Mouse (Mus musculus): ENCODE data around the gene Scrg1.

Scrg1 gene

DNA sequence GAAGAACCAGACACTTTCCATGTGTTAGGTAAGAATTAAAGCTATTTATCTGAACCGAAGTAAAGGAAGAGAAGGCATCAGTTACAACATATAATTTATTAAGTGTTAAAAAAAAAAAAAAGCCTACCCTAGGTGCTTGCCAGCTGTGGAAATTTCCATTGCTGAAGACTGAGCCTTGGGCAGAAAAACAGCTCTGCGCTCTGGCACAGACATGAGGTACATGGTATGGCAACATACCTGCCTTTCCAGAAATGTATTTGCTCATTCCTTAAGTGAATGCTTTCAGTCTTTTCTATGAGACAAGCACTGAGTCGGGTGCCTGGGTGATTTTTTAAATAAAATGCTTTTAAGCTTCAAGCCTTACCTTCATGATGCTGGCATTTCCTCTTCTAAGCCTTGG is 2.2 kb downstream of the Scrg1 start:
- DNase-seq = no peak

DNA sequence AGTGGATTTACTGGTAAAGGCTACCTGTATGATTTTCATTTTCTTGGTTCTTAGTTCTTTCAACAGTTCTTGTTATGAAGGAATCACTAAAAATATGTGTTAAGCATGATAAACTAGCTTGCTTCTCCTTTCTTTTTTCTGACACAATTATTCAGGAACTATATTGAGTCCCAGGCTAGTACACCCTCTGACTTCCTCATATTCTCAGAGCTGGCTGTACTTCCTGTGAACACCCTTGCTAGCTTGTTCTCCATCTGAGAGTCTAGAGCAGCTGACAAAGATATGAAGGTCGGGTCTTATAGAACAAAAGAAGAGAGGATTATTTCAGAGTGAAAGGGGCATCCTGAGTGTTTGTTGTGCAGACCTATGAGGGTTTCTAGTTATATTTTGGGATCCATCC is 7.1 kb downstream of the Scrg1 start:
- DNase-seq = no peak

DNA sequence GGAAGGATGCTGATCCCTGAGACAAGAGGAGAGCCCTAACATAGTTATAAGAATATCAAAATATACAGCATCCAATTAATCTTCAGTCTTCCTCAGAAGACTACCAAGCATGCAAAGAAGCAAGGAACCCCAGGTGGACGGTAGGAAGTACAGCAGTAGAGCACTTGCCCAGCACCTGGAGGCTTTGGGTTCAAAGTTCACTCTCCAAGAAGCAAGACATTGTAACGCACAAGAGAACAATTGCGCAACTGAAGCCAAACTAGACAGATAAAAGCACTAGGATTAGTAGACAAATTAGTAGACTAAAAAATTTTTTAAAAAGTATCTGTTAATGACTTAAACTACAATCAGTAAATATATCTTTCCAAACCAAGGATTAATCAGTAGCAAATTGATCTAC is 8.0 kb downstream of the Scrg1 start:
- no peak for DNase-seq

DNA sequence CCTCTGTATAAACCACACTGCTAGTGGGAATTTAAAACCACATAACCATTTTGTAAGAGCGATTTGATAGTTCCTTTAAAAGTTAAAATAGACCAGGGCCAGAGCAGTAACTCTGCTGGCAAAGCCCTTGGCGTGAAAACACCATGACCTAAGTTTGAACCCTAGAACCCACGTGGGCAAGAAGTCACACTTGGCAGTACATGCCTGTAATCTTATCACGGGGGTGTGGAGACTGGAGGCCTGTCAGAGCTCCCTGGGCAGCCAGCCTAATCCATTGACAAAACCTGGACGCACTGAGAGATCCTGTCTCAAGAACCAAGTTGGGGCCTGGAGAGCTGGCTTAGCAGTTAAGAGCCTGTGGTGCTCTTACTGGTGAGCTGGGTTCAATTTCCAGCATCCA is 12.9 kb downstream of the Scrg1 start:
- peak; percentile 99 for DNase-seq

DNA sequence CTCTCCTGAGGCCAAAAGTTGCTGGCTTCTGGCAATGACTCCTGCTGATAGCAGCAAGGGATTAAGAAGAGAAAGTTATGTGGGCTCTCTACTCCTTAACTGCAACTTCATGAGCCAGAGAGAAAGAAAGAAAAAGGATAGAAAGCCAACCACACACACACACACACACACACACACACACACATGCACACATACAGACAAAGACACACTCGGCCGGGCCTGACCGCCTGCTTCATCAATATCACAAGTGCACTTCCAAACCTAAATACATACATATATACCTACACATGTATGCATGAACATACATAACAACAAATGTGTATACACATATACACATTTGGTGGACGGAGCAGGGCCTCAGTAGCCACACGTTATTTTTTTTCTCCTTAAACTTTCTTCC is 15.1 kb downstream of the Scrg1 start:
- DNase-seq = peak; percentile 59

DNA sequence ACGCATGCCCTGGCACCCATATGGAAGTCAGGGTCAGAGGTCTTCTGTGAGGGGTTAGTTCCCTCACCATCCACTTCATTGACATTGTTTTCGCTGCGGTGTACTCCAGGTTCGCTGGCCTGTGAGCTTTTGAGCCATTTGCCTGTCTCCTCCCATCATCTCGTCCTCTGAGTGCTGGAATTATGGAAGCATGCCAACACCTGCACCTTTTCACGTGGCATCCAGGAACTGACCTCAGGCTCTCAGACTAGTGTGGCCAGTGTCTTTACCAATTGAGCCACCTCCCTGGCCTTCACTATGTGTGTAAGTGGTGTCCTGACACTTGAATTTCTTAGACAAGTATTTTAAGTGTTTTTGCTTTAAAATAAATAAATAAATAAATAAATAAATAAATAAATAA is 18.0 kb downstream of the Scrg1 start:
- peak; percentile 84 for DNase-seq

DNA sequence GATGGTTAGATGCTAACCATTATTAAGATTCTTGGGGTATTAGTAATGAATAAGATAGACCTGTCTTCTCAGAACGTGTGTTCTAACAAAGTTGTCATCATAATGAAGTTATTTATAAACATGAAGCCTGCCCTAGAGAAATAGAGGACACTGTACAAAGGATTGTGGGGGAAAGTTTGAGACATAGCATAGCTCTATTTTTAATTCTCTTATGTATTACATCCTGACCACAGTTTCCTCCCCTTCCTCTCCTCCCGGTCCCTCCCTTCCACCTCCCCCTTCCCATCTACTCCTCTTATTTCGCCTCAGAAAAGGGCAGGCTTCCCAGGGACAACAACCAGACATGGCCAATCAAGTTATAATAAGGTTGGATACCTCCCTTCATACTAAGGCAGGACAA is 22.7 kb downstream of the Scrg1 start:
- DNase-seq = no peak

DNA sequence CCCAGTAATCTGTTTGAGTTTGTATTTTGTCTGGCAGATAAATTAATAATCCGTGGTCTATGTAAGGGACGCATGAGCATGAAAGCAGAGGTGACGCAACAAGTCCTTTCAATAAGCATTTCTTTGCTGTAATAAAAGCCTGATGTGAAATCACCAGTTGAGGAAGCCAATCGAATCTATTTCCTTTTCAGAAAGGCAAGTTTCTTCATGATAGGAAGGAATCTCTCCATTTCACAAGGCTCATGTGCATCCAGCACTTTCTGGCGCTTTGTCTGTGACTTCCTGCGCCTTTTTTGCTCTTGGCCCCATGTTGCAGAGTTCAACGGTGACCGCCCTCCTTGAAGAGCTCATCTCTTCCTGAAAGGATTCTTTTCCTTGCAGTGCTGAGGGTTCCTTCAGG is 24.0 kb downstream of the Scrg1 start:
- no peak for DNase-seq

DNA sequence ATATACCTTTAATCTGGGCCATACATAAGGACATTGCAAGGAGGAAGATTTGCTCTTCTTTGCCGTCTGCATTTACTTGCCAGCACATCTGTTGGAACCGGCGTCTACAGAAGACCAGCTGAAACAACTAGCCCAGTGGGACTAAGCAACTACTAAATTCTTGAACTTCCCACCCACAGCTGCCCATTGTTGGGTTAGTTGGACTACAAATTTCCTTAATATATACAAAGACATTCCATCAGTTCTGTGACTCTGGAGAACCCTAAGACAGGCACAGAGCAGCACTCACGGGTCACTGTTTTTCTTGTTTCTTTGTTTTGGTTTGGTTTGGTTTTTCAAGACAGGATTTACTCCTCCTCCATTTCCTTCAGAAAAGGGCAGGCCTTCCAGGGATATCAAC is 24.9 kb downstream of the Scrg1 start:
- no peak for DNase-seq

DNA sequence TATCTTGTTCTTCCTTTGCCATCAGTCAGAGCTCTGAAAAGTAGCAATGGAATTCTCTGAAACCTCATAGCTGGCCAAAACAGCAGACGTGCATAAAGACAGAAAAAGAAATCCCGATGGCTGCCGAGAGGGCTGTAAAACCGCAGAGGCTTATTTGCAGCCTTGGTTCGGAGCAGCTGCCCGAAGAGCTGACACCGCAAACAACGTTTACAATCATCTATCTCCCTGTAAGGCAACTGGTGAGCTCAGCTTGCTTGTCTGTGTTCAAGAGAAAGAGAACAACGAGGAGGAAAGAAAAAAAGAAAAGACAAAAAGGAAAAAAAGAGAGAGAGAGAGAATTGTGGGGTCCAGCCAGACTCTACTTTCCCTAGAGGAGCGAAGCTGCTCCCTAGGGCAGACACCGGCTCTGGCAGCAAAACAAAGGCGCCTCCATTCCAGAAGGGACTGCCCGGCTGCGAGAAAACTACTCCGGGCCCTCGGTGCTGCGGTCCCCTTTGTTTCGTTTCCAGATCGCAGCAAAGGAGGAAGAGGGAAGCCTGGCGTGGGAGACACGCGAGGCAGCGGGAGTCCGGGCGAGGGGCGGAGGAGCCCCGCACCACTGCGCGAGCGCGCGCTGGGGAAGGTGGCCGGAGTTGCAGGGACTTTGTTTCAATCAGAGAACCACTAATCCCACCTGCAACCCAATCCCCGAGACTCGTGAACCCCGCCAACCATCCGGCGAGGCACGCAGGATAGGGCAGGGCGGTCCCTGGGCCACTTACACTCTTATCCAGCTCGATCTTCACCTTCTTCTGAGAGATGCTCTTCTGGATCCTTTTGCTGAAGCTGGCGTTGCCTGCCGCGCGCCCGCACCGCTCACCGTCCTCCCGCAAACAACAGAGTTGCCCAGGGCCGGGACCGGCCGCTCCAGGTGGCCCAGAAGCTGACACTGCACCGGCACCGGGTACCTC is 31.0 kb downstream of the Scrg1 start:
- peak; percentile 97 for DNase-seq

DNA sequence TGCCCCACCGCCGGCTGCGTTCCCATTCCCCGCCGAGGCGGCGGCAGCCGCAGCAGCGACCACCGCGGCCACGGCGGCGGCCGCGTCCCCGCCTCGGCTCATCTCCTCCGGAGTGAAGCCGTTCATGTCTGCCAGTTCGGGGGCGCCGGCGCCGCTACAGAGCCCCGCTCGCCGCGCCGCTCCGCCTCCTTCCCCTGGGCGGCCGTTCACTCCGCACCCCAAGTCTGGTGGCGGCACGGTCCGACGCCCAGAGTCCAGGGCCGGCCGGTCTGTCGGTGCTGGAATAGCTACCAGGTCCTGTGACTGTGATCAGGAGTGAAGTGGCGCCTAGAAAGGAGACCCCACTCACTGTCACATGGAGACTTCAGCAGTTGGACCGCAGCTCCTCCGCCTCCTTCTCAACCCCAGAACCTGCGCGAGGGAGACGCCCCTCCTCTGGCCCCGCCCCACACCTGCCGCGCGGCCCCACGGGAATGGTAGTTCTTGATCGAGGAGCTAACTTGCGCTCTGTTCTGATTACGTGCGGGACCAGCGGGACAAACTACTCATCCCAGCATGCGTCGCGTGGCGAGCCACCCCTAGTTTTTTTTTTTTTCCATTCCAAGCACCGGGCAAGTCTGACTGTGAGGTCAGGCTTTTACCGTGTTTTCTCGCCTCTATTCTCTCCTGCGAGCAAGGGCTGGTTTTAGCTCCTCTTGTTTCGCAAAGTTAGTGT is 31.9 kb downstream of the Scrg1 start, which contains the start of gene Sap30:
Gene Sap30, minus strand, starts transcription at position 420 of the 715 bp plus-strand sequence.
- DNase-seq = peak; percentile 100

DNA sequence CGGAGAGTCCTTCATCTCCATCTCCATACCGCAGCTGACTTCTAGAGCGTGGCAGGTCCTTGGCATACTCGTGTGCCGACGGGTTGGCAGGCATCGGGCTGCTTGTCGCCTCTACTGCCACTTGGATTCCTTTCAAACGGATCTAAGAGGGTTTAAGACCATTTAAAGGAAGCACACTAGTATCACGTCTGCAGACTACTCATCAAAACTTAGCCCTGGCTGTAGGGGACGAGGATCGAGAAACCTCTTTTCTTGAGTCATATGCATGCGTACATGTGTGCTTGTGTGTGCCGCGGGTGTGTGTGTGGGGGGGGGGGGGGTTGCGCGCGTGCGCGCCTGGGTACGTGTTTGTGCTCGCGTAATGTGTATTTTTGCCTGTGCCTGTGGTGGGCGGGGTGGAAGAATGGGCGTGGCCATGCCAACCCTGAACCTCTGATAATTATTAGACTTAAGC is 32.6 kb downstream of the Scrg1 start:
- peak; percentile 97 for DNase-seq

DNA sequence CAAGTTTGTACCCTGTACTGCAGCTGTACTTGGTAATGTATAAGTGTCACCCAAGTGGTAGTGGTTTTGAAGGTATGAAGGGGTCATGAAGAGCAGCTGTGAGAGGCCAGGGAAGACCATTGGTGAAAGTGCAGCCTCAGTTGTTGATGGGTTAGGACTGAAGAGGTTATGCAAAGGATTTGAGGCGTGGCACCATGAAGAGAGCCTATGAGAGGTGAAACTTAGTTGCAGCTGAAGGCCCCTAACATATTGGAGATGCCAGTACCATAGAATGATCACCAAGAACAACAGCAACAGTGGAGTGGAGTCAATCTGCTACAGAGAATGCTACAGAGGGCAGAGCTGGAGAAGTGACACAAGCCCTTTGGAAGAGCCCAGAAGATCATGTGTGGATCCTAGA is 33.6 kb downstream of the Scrg1 start:
- no peak for DNase-seq

DNA sequence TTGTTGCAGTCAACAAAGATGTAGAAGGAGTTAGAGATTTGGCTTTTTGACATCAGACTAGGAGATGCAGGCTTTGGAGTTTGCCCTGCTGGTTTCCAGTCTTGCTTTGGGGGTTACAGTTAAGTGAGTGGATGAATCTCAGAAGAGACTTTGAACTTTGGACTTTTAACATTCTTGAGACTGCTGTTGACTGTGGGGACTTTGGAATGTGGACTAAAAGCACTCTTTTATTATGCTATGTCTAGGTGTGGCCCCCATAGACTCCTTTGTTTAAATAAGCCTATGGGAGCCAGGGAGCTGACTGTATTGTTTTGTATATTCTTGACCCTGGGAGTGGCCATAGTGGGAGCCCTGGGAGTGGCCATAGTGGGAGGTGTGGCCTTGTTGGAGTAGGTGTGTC is 34.2 kb downstream of the Scrg1 start:
- no peak for DNase-seq

DNA sequence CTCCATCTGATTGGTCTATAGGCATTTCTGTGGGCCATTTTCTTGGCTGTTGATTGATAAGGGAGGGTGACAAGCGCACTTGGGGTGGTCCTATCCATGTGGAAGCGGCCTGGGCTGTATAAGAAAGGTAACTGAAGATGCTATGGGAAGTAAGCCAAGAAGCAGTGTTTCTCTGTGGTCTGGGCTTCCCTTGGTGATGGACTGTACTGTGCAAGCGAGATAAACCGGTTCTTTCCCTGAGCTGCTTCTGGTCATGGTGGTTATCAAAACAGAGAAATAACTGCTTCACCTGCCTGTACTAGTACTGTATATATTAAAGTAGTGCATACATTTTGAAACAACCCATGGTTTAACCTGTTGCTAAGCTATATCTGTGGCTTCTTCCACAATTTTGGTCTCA is 36.1 kb downstream of the Scrg1 start:
- DNase-seq = no peak

DNA sequence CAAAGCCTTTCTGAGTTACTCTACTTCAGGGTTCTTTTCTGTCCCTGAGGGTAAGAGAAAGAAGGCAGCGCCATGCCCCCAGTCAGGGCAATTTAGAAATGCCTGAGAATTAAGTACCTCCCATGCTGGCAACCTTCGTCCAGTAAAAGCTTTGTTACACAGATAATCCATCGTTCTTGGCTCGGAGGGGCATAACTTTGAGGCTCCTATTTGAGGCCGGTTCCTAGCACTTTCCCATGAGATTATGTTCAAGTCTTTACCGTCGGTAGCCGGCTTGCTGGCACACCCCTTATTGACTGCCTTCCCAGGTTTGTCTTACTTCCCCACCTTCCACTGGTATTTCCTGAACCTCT is 42.7 kb downstream of the Scrg1 start:
- DNase-seq = no peak

DNA sequence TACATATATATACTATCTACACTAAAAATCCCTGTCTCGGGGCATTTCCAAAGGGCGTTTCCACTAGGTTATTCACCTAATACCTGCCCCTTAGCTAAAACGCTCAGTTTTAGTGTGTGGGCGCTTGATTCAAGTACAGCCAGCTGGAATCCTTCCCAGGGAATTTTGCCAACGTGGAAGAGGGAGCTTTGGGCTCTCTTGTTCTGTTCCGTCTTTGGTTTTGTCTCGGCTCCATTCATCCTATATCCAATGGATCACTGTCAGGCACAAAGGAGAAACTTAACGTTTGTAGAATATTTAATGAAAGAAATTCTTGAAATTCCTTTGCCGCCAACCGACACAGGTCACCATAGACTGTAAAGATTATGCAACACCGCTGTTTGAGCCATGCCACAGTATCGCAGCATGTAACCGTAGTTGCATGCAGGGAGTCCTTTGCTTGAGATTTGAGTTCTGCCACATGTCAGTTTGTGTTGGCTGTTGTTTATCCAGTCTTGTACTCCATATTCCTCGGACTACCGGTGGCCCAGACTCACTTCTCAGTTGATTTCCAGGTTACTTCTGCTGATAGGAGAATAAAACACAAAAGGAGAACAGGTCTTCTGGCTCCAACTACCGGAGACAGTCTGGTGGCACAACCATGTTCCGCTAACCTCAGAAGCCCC is 43.3 kb downstream of the Scrg1 start:
- peak; percentile 92 for DNase-seq

DNA sequence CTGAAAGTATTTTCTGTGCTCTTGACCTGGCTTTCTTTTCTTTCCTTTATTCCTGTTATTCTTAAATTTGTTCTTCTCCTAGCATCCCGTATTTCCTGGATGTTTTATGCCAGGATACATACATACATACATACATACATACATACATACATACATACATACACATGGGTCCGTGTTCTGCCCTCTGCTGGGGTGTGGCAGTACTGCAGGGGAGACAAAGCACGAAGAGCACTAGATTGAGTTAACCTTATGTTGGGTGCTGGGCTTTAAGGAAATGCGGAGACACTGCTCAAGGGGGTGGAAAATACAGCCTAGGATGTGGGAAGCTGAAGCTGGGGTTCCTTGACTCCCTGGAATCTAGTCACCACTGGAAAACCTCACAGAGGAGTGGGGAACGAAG is 47.9 kb downstream of the Scrg1 start:
- no peak for DNase-seq

DNA sequence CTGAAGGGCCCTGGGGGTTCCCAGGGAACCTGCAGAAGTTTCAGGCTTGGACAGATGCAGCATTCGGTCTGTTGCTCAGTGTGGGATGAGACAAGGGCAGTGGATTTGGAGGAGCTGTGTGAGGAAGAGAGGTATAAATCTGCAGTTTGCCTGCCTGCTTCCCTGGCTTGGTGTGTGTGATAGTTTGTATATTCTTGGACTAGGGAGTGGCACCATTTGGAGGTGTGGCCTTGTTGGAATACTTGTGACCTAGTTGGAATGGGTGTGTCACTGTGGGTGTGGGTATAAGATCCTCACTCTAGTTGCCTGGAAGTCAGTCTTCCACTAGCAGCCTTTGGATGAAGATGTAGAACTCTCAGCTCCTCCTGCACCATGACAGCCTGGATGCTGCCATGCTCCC is 49.8 kb downstream of the Scrg1 start:
- DNase-seq = peak; percentile 84

DNA sequence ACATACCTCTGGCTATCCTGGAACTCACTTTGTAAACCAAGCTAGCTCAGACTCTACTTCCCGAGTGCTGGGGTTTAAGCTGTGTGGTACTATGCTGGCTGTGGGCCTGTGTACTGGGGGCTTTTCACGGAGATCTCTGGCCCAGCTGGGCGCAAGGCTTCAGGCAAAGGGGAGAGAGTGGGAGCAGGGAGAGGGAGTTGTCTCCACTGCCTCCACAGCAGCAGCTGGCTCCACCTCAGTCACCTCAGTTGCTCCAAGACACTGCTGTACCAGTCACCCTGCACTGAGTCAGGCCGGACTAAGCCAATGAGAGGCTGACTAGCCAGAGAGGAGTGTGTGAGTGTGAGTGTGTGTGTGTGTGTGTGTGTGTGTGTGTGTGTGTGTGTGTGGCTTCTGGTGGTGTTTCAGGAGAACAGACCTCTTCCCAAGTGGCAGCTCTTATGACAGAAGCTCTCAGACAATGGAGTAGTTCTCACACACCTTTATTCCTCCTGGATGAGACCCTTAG is 51.9 kb downstream of the Scrg1 start:
- DNase-seq = peak; percentile 78

DNA sequence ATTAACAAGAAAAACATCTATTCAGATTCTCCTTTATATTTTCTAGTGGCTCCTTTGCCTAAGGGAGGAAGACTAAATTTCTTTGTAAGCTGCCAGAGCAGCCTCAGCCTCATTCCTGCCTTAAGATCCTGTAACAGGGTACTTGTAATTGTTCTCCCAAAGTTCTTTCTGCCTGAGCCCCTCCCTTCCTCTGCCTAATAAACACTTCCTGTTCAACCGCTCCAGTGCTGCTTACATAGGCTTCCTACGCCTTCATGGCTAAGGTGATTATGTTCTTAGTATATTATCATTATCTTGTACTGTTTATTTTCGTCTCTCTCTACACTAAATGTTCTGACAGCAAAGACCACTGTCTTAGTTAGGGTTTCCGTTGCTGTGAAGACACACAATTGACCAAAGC is 52.9 kb downstream of the Scrg1 start:
- no peak for DNase-seq

DNA sequence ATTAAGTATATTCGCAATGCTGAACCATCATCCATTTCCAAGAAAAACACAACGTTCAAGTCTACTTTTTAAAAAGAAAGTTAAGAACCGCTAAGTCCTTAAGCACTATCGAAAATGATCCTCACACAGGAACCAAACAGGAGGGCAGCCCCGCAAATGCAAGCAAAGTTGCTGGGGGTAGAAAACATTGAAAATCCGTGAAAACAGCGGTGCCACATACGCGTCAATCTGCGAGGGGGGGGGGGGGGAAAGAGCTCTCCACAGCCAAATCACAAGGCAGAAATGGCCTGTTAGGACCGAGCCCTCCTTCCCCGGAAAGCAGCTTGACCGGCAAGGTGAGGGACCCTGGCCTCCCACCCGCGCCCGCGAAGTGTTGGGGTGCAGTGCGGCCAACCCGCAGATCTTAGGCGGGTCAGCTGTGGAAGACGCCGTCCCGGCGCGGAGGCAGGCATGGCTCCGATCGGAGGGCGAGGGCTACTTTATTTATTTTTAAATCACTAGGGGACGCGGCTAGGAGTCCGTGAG is 55.1 kb downstream of the Scrg1 start:
- DNase-seq = no peak
